Mouse (Mus musculus) stomach, postnatal 0 days (tissue): Measurements from ENCODE around the gene Ptpn7. TPM values are rescaled to one million over a fixed set of nuclear protein-coding genes. Genes with fewer than 3 reads are reported as not detected.

Experiments
- polyA plus RNA-seq: library from polyadenylated mRNA; unstranded; fragments of >200 nt; fragmentation: Nextera tagmentation; extraction: Ambion mirVana; gene quantifications from 2 replicates; pipeline ENCODE4 v1.2.1, GENCODE M21; 2015

Gene Ptpn7
- polyA plus RNA-seq, 1 experiment from 2014 or later, result 0.32 TPM

Other genes with a start within 250 kb of the Ptpn7 start
- 12.5 and 13.3 TPM in 2 replicates for gene Ppp1r12b, start 176.8 kb upstream of the Ptpn7 start, polyA plus RNA-seq
- gene Ube2t, start 170.1 kb upstream of the Ptpn7 start, polyA plus RNA-seq, result 10.5 and 13.4 TPM in 2 replicates
- gene Lgr6, start 27.4 kb upstream of the Ptpn7 start, polyA plus RNA-seq, result 0.35 and 1.0 TPM in 2 replicates
- gene Arl8a, start 14.1 kb downstream of the Ptpn7 start, polyA plus RNA-seq, result 42.2 and 43.9 TPM in 2 replicates
- 3.1 and 3.4 TPM in 2 replicates for gene Gpr37l1, start 35.0 kb downstream of the Ptpn7 start, polyA plus RNA-seq
- 152 and 162 TPM in 2 replicates for gene Elf3, start 125.9 kb downstream of the Ptpn7 start, polyA plus RNA-seq
- gene Rnpep, start 151.4 kb downstream of the Ptpn7 start, polyA plus RNA-seq, result 54.7 and 61.2 TPM in 2 replicates
- 237 and 250 TPM in 2 replicates for gene Timm17a, start 181.1 kb downstream of the Ptpn7 start, polyA plus RNA-seq
- 19.5 and 22.4 TPM in 2 replicates for gene Lmod1, start 192.1 kb downstream of the Ptpn7 start, polyA plus RNA-seq
- gene Shisa4, start 242.5 kb downstream of the Ptpn7 start, polyA plus RNA-seq, result 23.2 and 25.0 TPM in 2 replicates